Mouse (Mus musculus): ENCODE results near the gene Gm29776.

DNA sequence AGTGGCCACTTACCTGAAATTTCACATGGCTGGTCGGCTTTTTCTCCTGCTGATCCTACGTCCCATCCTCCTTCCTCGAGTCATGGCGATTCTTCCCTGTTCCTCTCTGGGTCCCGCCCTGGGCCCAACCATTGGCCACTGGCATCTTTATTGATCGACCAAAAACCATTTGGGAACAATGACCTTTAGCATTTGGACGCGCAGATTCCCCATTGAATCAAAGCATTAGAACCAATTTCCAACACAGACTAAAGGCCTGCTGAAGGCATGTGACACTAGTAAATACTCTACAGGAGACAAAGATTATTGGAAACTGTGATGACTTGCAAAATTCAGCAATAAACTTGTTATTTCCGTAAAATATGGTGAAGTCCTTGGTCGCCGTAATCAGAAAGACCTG is 21.4 kb upstream of the Gm29776 start:
- TF ChIP-seq CTCF (IDR thresholded peaks at IDR 0.05) (no peak), EP300 (IDR thresholded peaks at IDR 0.05; ENCODE audit: insufficient read depth, low read depth, low read length) (no peak), POLR2A (IDR thresholded peaks at IDR 0.05; ENCODE audit: insufficient read depth, low read depth, low read length) (no peak)
